Mouse (Mus musculus) CD4-positive, CD25-positive, alpha-beta regulatory T cell (primary cell): Measurements from ENCODE around the gene Olfr259. TPM values are rescaled to one million over a fixed set of nuclear protein-coding genes. Genes with fewer than 3 reads are reported as not detected.

Experiments
- polyA plus RNA-seq: library from polyadenylated mRNA; unstranded; fragments of 100-300 nt; shearing (Covaris generic); gene quantifications from one replicate; pipeline ENCODE4 v1.2.1, GENCODE M21; 2017

The Olfr259 gene
- polyA plus RNA-seq: not detected

GRCm38 (mm10) chr2:87114467-87114866 is at the start of gene Olfr259:
Gene Olfr259, minus strand, starts transcription at chr2:87114567.

GRCm38 (mm10) chr2:87152524-87152923 is 38.2 kb upstream of the Olfr259 start, which contains the start of gene Olfr1111:
Gene Olfr1111, minus strand, starts transcription at chr2:87152624.

GRCm38 (mm10) chr2:87140200-87140599 is 25.8 kb upstream of the Olfr259 start, which contains the start of gene Olfr1110:
Gene Olfr1110, minus strand, starts transcription at chr2:87140300.

GRCm38 (mm10) chr2:87095908-87096307 is 18.5 kb downstream of the Olfr259 start, which contains the start of gene Olfr1109:
Gene Olfr1109, minus strand, starts transcription at chr2:87096008.

GRCm38 (mm10) chr2:87075717-87076116 is 38.6 kb downstream of the Olfr259 start, which contains the start of gene Olfr1107:
Gene Olfr1107, minus strand, starts transcription at chr2:87075817.

Other genes starting within 250 kb of the Olfr259 start
- not detected for gene Gm13723, start 239.8 kb downstream of the Olfr259 start, polyA plus RNA-seq
- not detected for gene Olfr1097, start 222.4 kb downstream of the Olfr259 start, polyA plus RNA-seq
- gene Olfr1098, start 190.0 kb downstream of the Olfr259 start, polyA plus RNA-seq: not detected
- gene Olfr1099, start 153.9 kb downstream of the Olfr259 start, polyA plus RNA-seq: not detected
- gene Olfr1100, start 134.6 kb downstream of the Olfr259 start, polyA plus RNA-seq: not detected
- gene Olfr1101, start 123.3 kb downstream of the Olfr259 start, polyA plus RNA-seq: not detected
- not detected for gene Olfr1102, start 116.2 kb downstream of the Olfr259 start, polyA plus RNA-seq
- gene Olfr1104, start 87.5 kb downstream of the Olfr259 start, polyA plus RNA-seq: not detected
- not detected for gene Olfr1105, start 78.0 kb downstream of the Olfr259 start, polyA plus RNA-seq
- gene Olfr1106, start 62.3 kb downstream of the Olfr259 start, polyA plus RNA-seq: not detected
- gene Olfr1107, start 38.8 kb downstream of the Olfr259 start, polyA plus RNA-seq: not detected
- gene Olfr1109, start 18.6 kb downstream of the Olfr259 start, polyA plus RNA-seq: 0.17 TPM
- not detected for gene Olfr1110, start 25.7 kb upstream of the Olfr259 start, polyA plus RNA-seq
- not detected for gene Olfr1111, start 38.1 kb upstream of the Olfr259 start, polyA plus RNA-seq
- not detected for gene Olfr1112, start 73.2 kb upstream of the Olfr259 start, polyA plus RNA-seq
- gene Olfr1113, start 94.4 kb upstream of the Olfr259 start, polyA plus RNA-seq: not detected
- not detected for gene Olfr1115, start 133.4 kb upstream of the Olfr259 start, polyA plus RNA-seq
- 0.02 TPM for gene Olfr1116, start 153.0 kb upstream of the Olfr259 start, polyA plus RNA-seq
- gene Olfr1118, start 193.0 kb upstream of the Olfr259 start, polyA plus RNA-seq: not detected
- gene Olfr1120, start 240.2 kb upstream of the Olfr259 start, polyA plus RNA-seq: 0.07 TPM